In the genomic region with DNA sequence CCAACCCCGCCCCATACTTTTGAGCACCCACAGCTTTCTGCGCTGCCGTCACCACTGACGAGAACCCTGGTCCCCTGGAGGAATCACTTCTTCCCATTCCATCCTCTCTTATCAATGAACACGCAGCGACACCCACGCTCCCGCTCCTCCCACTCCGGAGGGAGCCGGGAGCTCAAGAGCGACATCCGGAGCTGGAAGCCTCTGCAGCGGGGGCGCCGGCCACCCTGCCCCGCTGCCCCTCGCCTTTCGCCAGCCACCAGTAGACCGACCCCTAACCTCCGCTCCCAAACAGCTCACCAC, we compare ENCODE assay signal across 7 mouse cellular contexts. TPM values are rescaled to one million over a fixed set of nuclear protein-coding genes. Genes with fewer than 3 reads are reported as not detected.
DNase-seq lines count a peak whose midpoint lies in the region; ATAC-seq lines count a peak whose summit lies in the region.

No protein-coding gene starts in this region.

- H3K4me1 ChIP-seq in heart, embryonic 16.5 days (ENCODE audit: control insufficient read depth, insufficient read depth, low read length), result peaks cover 22% of the 10 kb centered on the region
- no peaks in the 10 kb centered on the region; the same call in 1 of the 2 replicates for H3K4me1 ChIP-seq in neural tube, embryonic 14.5 days (ENCODE audit: control insufficient read depth, insufficient read depth, low read length)

- H3K4me3 ChIP-seq in heart, embryonic 16.5 days (ENCODE audit: low read length), result peak overlapping the region; percentile 87
- peak overlapping the region; percentile 81 for H3K4me3 ChIP-seq in neural tube, embryonic 14.5 days (ENCODE audit: low read depth, low read length)

- ATAC-seq in common myeloid progenitor, adult 5-6 weeks (replicated peaks; ENCODE audit: low read depth, poor library complexity, severe bottlenecking), result peak; percentile 17; the same call in 1 of the 2 replicates
- peak; percentile 43 for ATAC-seq in heart, embryonic 16.5 days (replicated peaks; ENCODE audit: extremely low read depth, insufficient read depth, low FRiP score)
- no peak; the same call in 1 of the 2 replicates for ATAC-seq in neural tube, embryonic 14.5 days (ENCODE audit: low read depth)

- H3K9me3 ChIP-seq in heart, embryonic 16.5 days (replicated peaks; ENCODE audit: control insufficient read depth, low read length), result no peaks in the 10 kb centered on the region
- H3K9me3 ChIP-seq in neural tube, embryonic 14.5 days (ENCODE audit: control insufficient read depth, low read length), result no peaks in the 10 kb centered on the region

- no peaks in the 10 kb centered on the region for H3K36me3 ChIP-seq in heart, embryonic 16.5 days (ENCODE audit: control insufficient read depth, insufficient read depth)
- H3K36me3 ChIP-seq in neural tube, embryonic 14.5 days (ENCODE audit: control insufficient read depth, insufficient read depth, low read length), result no peaks in the 10 kb centered on the region

- H3K4me2 ChIP-seq in heart, embryonic 16.5 days (ENCODE audit: low read depth, low read length), result peak overlapping the region; percentile 92
- peak overlapping the region; percentile 56 for H3K4me2 ChIP-seq in neural tube, embryonic 14.5 days (ENCODE audit: low read depth, low read length)

- under 1% methylated on average over 20 of the region's 20 CpGs for WGBS in heart, embryonic 16.5 days
- under 1% methylated on average over 18 of the region's 20 CpGs for WGBS in neural tube, embryonic 14.5 days

- no peak overlapping the region for H3K27ac ChIP-seq in heart, embryonic 16.5 days (ENCODE audit: low read length)
- peak overlapping the region; percentile 88 for H3K27ac ChIP-seq in neural tube, embryonic 14.5 days (ENCODE audit: low read depth, low read length)

- H3K9ac ChIP-seq in heart, embryonic 16.5 days (ENCODE audit: low read length), result peak overlapping the region; percentile 88
- H3K9ac ChIP-seq in neural tube, embryonic 14.5 days (replicated peaks; ENCODE audit: low read depth, low read length), result peak overlapping the region; percentile 84

- no peaks in the 10 kb centered on the region for H3K27me3 ChIP-seq in heart, embryonic 16.5 days (ENCODE audit: control insufficient read depth, insufficient read depth, low read length)
- H3K27me3 ChIP-seq in neural tube, embryonic 14.5 days (ENCODE audit: control insufficient read depth, insufficient read depth, low read length), result no peaks in the 10 kb centered on the region

- peak; percentile 27 for DNase-seq in ovary, postnatal 36 days (ENCODE audit: low spot score)
- no peak for DNase-seq in ovary, adult 18-20 months (ENCODE audit: low spot score)
- DNase-seq in liver, result peak; percentile 35
- DNase-seq in gastrocnemius, adult 18-20 months (ENCODE audit: low spot score), result no peak

RNA-seq across cellular contexts. Expression of gene Ubash3b, which starts 4.8 kb away (rescaled TPM):
- 6.3 and 9.1 TPM in 2 replicates for total RNA-seq in common myeloid progenitor, adult 5-6 weeks (2017)
- polyA plus RNA-seq in heart, embryonic 16.5 days (2015; fragmentation: Nextera tagmentation; extraction: Ambion mirVana), result 5.7 and 6.1 TPM in 2 replicates
- 26.1 and 32.1 TPM in 2 replicates for polyA plus RNA-seq in neural tube, embryonic 14.5 days (2014; fragmentation: Nextera tagmentation; extraction: Ambion mirVana)
- under 1 TPM; 0.25 to 0.69 TPM for total RNA-seq in gastrocnemius, adult 18-20 months (2021)

Comparison
In these comparisons a context has a peak if more than half of its experiments do, and no peak if none do; other contexts are left out.
1. DNase-seq: peak in ovary, postnatal 36 days (single experiment) and liver (single experiment); none in ovary, adult 18-20 months (single experiment) and gastrocnemius, adult 18-20 months (single experiment).